In the genomic region with DNA sequence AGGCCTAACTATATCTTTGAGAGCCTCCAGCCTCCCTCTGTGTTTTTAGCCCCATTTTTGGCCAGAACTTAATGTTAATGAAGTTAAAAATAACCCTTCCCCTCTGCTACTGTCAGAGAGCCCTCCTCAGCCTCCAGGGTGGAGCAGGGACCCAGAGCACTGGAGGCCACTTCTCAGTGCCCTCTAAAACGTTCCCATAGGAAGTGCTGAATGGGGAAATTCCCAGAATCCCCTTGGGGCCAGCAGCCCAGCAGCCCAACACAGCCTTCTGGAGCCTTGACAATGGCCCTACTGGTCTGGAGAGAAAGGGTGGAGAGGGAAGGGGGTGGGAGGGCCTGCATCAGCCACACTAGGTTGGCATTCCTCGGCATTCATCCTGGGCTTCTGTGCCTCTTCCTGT, we compare ENCODE assay signal across 19 mouse cellular contexts. TPM values are rescaled to one million over a fixed set of nuclear protein-coding genes. Genes with fewer than 3 reads are reported as not detected.
DNase-seq lines count a peak whose midpoint lies in the region; ATAC-seq lines count a peak whose summit lies in the region.
"Had no signal": no experiment of that assay in that cellular context is flagged by ENCODE, and none has a peak within 500 bp of the region (broad histone marks: within the 10 kb centered on the region; RNA-seq: fewer than 3 reads in every experiment).

No protein-coding gene starts in this region.

- no peak overlapping the region for H3K4me3 ChIP-seq in forebrain, embryonic 12.5 days (replicated peaks)
- no peak overlapping the region for H3K4me3 ChIP-seq in forebrain, embryonic 13.5 days
- H3K4me3 ChIP-seq in hindbrain, embryonic 10.5 days: no peak overlapping the region
- no peak overlapping the region for H3K4me3 ChIP-seq in hindbrain, embryonic 11.5 days (ENCODE audit: low read depth, low read length)
- H3K4me3 ChIP-seq in lung, embryonic 16.5 days (ENCODE audit: low read length): no peak overlapping the region
- H3K4me3 ChIP-seq in heart, embryonic 16.5 days (ENCODE audit: low read length): no peak overlapping the region
- H3K4me3 ChIP-seq: erythroblast, embryonic 14.5 days; stomach, embryonic 15.5 days had no signal

- WGBS in forebrain, embryonic 12.5 days: 31% methylated on average over 2 of the region's 2 CpGs
- 36% methylated on average over 2 of the region's 2 CpGs for WGBS in forebrain, embryonic 13.5 days
- WGBS in hindbrain, embryonic 10.5 days: 39% methylated on average over 2 of the region's 2 CpGs
- WGBS in hindbrain, embryonic 11.5 days: 40% methylated on average over 2 of the region's 2 CpGs
- 47% methylated on average over 2 of the region's 2 CpGs for WGBS in lung, embryonic 16.5 days
- 42% methylated on average over 2 of the region's 2 CpGs for WGBS in heart, embryonic 16.5 days

- no peak for DNase-seq in hindbrain, embryonic 10.5 days (ENCODE audit: low spot score)
- no peak for DNase-seq in hindbrain, embryonic 11.5 days (ENCODE audit: low spot score)
- no peak for DNase-seq in lung, postnatal 14 days
- DNase-seq in right cerebral cortex, adult 18-20 months: no peak
- DNase-seq: adrenal gland, postnatal 10 days; cerebellum, adult 11-12 months; cerebellum, postnatal 36 days; gastrocnemius, postnatal 36 days; liver; lung, adult 18-20 months; thymus, adult 2 months had no signal

- H3K27ac ChIP-seq in forebrain, embryonic 12.5 days: peak overlapping the region; percentile 38; the same call in 1 of the 2 replicates
- H3K27ac ChIP-seq in forebrain, embryonic 13.5 days: no peak overlapping the region; the same call in 1 of the 2 replicates
- peak overlapping the region; percentile 85; the same call in 1 of the 2 replicates for H3K27ac ChIP-seq in hindbrain, embryonic 10.5 days
- H3K27ac ChIP-seq in hindbrain, embryonic 11.5 days (ENCODE audit: low read depth, low read length): no peak overlapping the region
- peak overlapping the region; percentile 76 for H3K27ac ChIP-seq in lung, embryonic 16.5 days (ENCODE audit: low read length)
- H3K27ac ChIP-seq in heart, embryonic 16.5 days (ENCODE audit: low read length): peak overlapping the region; percentile 65
- H3K27ac ChIP-seq: stomach, embryonic 15.5 days had no signal

- peaks cover 20% of the 10 kb centered on the region for H3K4me1 ChIP-seq in forebrain, embryonic 12.5 days
- peaks cover 10% of the 10 kb centered on the region for H3K4me1 ChIP-seq in forebrain, embryonic 13.5 days
- H3K4me1 ChIP-seq in hindbrain, embryonic 10.5 days (replicated peaks): peaks cover 44% of the 10 kb centered on the region
- H3K4me1 ChIP-seq in hindbrain, embryonic 11.5 days (replicated peaks; ENCODE audit: control insufficient read depth, insufficient read depth, low read length): peaks cover 10% of the 10 kb centered on the region
- H3K4me1 ChIP-seq in lung, embryonic 16.5 days (replicated peaks; ENCODE audit: control insufficient read depth, insufficient read depth, low read length): peaks cover 17% of the 10 kb centered on the region
- peaks cover 40% of the 10 kb centered on the region for H3K4me1 ChIP-seq in heart, embryonic 16.5 days (ENCODE audit: control insufficient read depth, insufficient read depth, low read length)

- no peak for ATAC-seq in forebrain, embryonic 12.5 days (ENCODE audit: low FRiP score)
- ATAC-seq in forebrain, embryonic 13.5 days: no peak
- no peak for ATAC-seq in hindbrain, embryonic 11.5 days (ENCODE audit: low FRiP score)
- no peak for ATAC-seq in lung, embryonic 16.5 days (ENCODE audit: low read depth)
- ATAC-seq in heart, embryonic 16.5 days (replicated peaks; ENCODE audit: extremely low read depth, insufficient read depth, low FRiP score): no peak
- ATAC-seq: intestine, embryonic 16.5 days had no signal

- H3K36me3 ChIP-seq in forebrain, embryonic 12.5 days (replicated peaks): no peaks in the 10 kb centered on the region
- no peaks in the 10 kb centered on the region for H3K36me3 ChIP-seq in forebrain, embryonic 13.5 days (ENCODE audit: poor library complexity, severe bottlenecking)
- no peaks in the 10 kb centered on the region for H3K36me3 ChIP-seq in hindbrain, embryonic 10.5 days
- no peaks in the 10 kb centered on the region for H3K36me3 ChIP-seq in hindbrain, embryonic 11.5 days (ENCODE audit: control insufficient read depth, insufficient read depth, low read length)
- H3K36me3 ChIP-seq in lung, embryonic 16.5 days (ENCODE audit: control insufficient read depth, insufficient read depth, low read length): no peaks in the 10 kb centered on the region
- H3K36me3 ChIP-seq in heart, embryonic 16.5 days (ENCODE audit: control insufficient read depth, insufficient read depth): no peaks in the 10 kb centered on the region; the same call in 1 of the 2 replicates
- H3K36me3 ChIP-seq: stomach, embryonic 15.5 days had no signal

- H3K27me3 ChIP-seq in forebrain, embryonic 12.5 days: 0 out of 2 replicates have a peak, but pooled peaks cover 11% of the 10 kb centered on the region
- H3K27me3 ChIP-seq in forebrain, embryonic 13.5 days: no peaks in the 10 kb centered on the region; the same call in 1 of the 2 replicates
- H3K27me3 ChIP-seq in hindbrain, embryonic 10.5 days (ENCODE audit: insufficient read depth, poor library complexity, severe bottlenecking): peaks cover 23% of the 10 kb centered on the region; the same call in 1 of the 2 replicates
- H3K27me3 ChIP-seq in hindbrain, embryonic 11.5 days (ENCODE audit: control insufficient read depth, insufficient read depth, low read length): no peaks in the 10 kb centered on the region; the same call in 1 of the 2 replicates
- H3K27me3 ChIP-seq in lung, embryonic 16.5 days (ENCODE audit: control insufficient read depth, insufficient read depth, low read depth, low read length): no peaks in the 10 kb centered on the region
- no peaks in the 10 kb centered on the region for H3K27me3 ChIP-seq in heart, embryonic 16.5 days (ENCODE audit: control insufficient read depth, insufficient read depth, low read length)
- H3K27me3 ChIP-seq: stomach, embryonic 15.5 days had no signal

- no peaks in the 10 kb centered on the region for H3K9me3 ChIP-seq in forebrain, embryonic 12.5 days
- no peaks in the 10 kb centered on the region for H3K9me3 ChIP-seq in forebrain, embryonic 13.5 days (replicated peaks)
- no peaks in the 10 kb centered on the region for H3K9me3 ChIP-seq in hindbrain, embryonic 10.5 days
- no peaks in the 10 kb centered on the region for H3K9me3 ChIP-seq in hindbrain, embryonic 11.5 days (ENCODE audit: control insufficient read depth, low read length)
- no peaks in the 10 kb centered on the region for H3K9me3 ChIP-seq in lung, embryonic 16.5 days (ENCODE audit: control insufficient read depth, low read length)
- no peaks in the 10 kb centered on the region for H3K9me3 ChIP-seq in heart, embryonic 16.5 days (replicated peaks; ENCODE audit: control insufficient read depth, low read length)
- H3K9me3 ChIP-seq: stomach, embryonic 15.5 days had no signal

- H3K9ac ChIP-seq in forebrain, embryonic 12.5 days: no peak overlapping the region
- no peak overlapping the region for H3K9ac ChIP-seq in forebrain, embryonic 13.5 days
- no peak overlapping the region for H3K9ac ChIP-seq in hindbrain, embryonic 11.5 days (ENCODE audit: low read depth, low read length)
- H3K9ac ChIP-seq in lung, embryonic 16.5 days (ENCODE audit: low read length): peak overlapping the region; percentile 18; the same call in 1 of the 2 replicates
- H3K9ac ChIP-seq in heart, embryonic 16.5 days (ENCODE audit: low read length): no peak overlapping the region
- H3K9ac ChIP-seq: hindbrain, embryonic 14.5 days; stomach, embryonic 15.5 days had no signal

- no peak overlapping the region for H3K4me2 ChIP-seq in forebrain, embryonic 12.5 days
- H3K4me2 ChIP-seq in forebrain, embryonic 13.5 days: no peak overlapping the region
- no peak overlapping the region for H3K4me2 ChIP-seq in hindbrain, embryonic 11.5 days (replicated peaks; ENCODE audit: low read depth, low read length)
- H3K4me2 ChIP-seq in lung, embryonic 16.5 days (ENCODE audit: low read depth, low read length): no peak overlapping the region
- no peak overlapping the region for H3K4me2 ChIP-seq in heart, embryonic 16.5 days (ENCODE audit: low read depth, low read length)
- H3K4me2 ChIP-seq: hindbrain, embryonic 14.5 days; stomach, embryonic 15.5 days had no signal

RNA-seq across cellular contexts. Expression of a gene that starts 11.2 kb away (rescaled TPM):
- 2.1 and 2.3 TPM in 2 replicates for polyA plus RNA-seq in forebrain, embryonic 12.5 days (2016; fragmentation: Nextera tagmentation; extraction: Ambion mirVana)
- polyA plus RNA-seq in forebrain, embryonic 13.5 days (2015; fragmentation: Nextera tagmentation; extraction: Ambion mirVana): 1.9 and 2.1 TPM in 2 replicates
- 1.6 and 1.8 TPM in 2 replicates for polyA plus RNA-seq in hindbrain, embryonic 10.5 days (2016; fragmentation: Nextera tagmentation; extraction: Ambion mirVana)
- polyA plus RNA-seq in hindbrain, embryonic 11.5 days (2014; fragmentation: Nextera tagmentation; extraction: Ambion mirVana): 1.9 and 2.2 TPM in 2 replicates
- polyA plus RNA-seq in lung, embryonic 16.5 days (2015; fragmentation: Nextera tagmentation; extraction: Ambion mirVana): 7.2 and 7.7 TPM in 2 replicates
- polyA plus RNA-seq in heart, embryonic 16.5 days (2015; fragmentation: Nextera tagmentation; extraction: Ambion mirVana): 3.2 and 4.6 TPM in 2 replicates

RNA-seq across cellular contexts. Expression of a gene that starts 32.7 kb away (rescaled TPM):
- 3.3 and 3.6 TPM in 2 replicates for polyA plus RNA-seq in forebrain, embryonic 12.5 days (2016; fragmentation: Nextera tagmentation; extraction: Ambion mirVana)
- 2.5 and 2.9 TPM in 2 replicates for polyA plus RNA-seq in forebrain, embryonic 13.5 days (2015; fragmentation: Nextera tagmentation; extraction: Ambion mirVana)
- 2.4 and 2.9 TPM in 2 replicates for polyA plus RNA-seq in hindbrain, embryonic 10.5 days (2016; fragmentation: Nextera tagmentation; extraction: Ambion mirVana)
- polyA plus RNA-seq in hindbrain, embryonic 11.5 days (2014; fragmentation: Nextera tagmentation; extraction: Ambion mirVana): 1.7 and 2.2 TPM in 2 replicates
- 3.1 and 4.3 TPM in 2 replicates for polyA plus RNA-seq in lung, embryonic 16.5 days (2015; fragmentation: Nextera tagmentation; extraction: Ambion mirVana)
- 1.4 and 1.7 TPM in 2 replicates for polyA plus RNA-seq in heart, embryonic 16.5 days (2015; fragmentation: Nextera tagmentation; extraction: Ambion mirVana)

Comparison
In these comparisons a context has a peak if more than half of its experiments do, and no peak if none do; other contexts are left out.
1. H3K27ac ChIP-seq: peak in forebrain, embryonic 12.5 days (single experiment), hindbrain, embryonic 10.5 days (single experiment), lung, embryonic 16.5 days (single experiment) and heart, embryonic 16.5 days (single experiment); none in forebrain, embryonic 13.5 days (single experiment) and hindbrain, embryonic 11.5 days (single experiment).